Mouse (Mus musculus): Measurements from ENCODE around the gene Smg8. TPM values are rescaled to one million over a fixed set of nuclear protein-coding genes. Genes with fewer than 3 reads are reported as not detected.

The Smg8 gene
- polyA plus RNA-seq (2011; ENCODE audit: insufficient read depth, insufficient read length, low replicate concordance, missing spikeins): 3.5 and 9.5 TPM in 2 replicates

- TF ChIP-seq CTCF (IDR thresholded peaks at IDR 0.05; ENCODE audit: control insufficient read depth, insufficient read depth, low read length): no peak
- TF ChIP-seq POLR2A (IDR thresholded peaks at IDR 0.05; ENCODE audit: borderline replicate concordance, control insufficient read depth, low read depth, low read length): peak; percentile 71; the same call in 1 of the 2 replicates
- Histone ChIP-seq H3K4me1 (ENCODE audit: control insufficient read depth, insufficient read depth, low read length) (peaks cover 5% of the 10 kb centered on the region; the same call in 1 of the 2 replicates), H3K27ac (ENCODE audit: control insufficient read depth, insufficient read depth, low read depth, low read length, poor library complexity) (peak within 1 kb of the TSS; percentile 35), H3K4me3 (replicated peaks; ENCODE audit: control insufficient read depth, low read depth, low read length) (peak within 1 kb of the TSS; percentile 95)
- WGBS: under 1% methylated on average over 43 of the region's 43 CpGs
Observed at GRCm38 (mm10) chr11:87086290-87086984, at the start of gene Smg8. Smg8 (minus strand) TSS chr11:87086774.

GRCm38 (mm10) chr11:87136233-87136632 lies 49.7 kb upstream of the Smg8 start:
- Histone ChIP-seq H3K4me1 (ENCODE audit: control insufficient read depth, insufficient read depth, low read length) (no peaks in the 10 kb centered on the region), H3K27ac (ENCODE audit: control insufficient read depth, insufficient read depth, low read depth, low read length, poor library complexity) (no peak overlapping the region), H3K4me3 (replicated peaks; ENCODE audit: control insufficient read depth, low read depth, low read length) (no peak overlapping the region)
- 88% methylated on average over 4 of the region's 4 CpGs for WGBS
- TF ChIP-seq CTCF (IDR thresholded peaks at IDR 0.05; ENCODE audit: control insufficient read depth, insufficient read depth, low read length): no peak
- TF ChIP-seq POLR2A (IDR thresholded peaks at IDR 0.05; ENCODE audit: borderline replicate concordance, control insufficient read depth, low read depth, low read length): no peak

- TF ChIP-seq POLR2A (IDR thresholded peaks at IDR 0.05; ENCODE audit: borderline replicate concordance, control insufficient read depth, low read depth, low read length): peak; percentile 44; the same call in 1 of the 2 replicates
- no peak for TF ChIP-seq CTCF (IDR thresholded peaks at IDR 0.05; ENCODE audit: control insufficient read depth, insufficient read depth, low read length)
- Histone ChIP-seq H3K27ac (ENCODE audit: control insufficient read depth, insufficient read depth, low read depth, low read length, poor library complexity) (peak within 1 kb of the TSS; percentile 89), H3K4me1 (ENCODE audit: control insufficient read depth, insufficient read depth, low read length) (no peaks in the 10 kb centered on the region), H3K4me3 (replicated peaks; ENCODE audit: control insufficient read depth, low read depth, low read length) (peak within 1 kb of the TSS; percentile 74)
- under 1% methylated on average over 97 of the region's 105 CpGs for WGBS
Observed at GRCm38 (mm10) chr11:87126824-87127816, 40.5 kb upstream of the Smg8 start, which contains the start of gene Trim37. Trim37 (plus strand) TSS chr11:87127077.

GRCm38 (mm10) chr11:87126281-87126823 lies 39.8 kb upstream of the Smg8 start:
- TF ChIP-seq CTCF (IDR thresholded peaks at IDR 0.05; ENCODE audit: control insufficient read depth, insufficient read depth, low read length) (no peak), POLR2A (IDR thresholded peaks at IDR 0.05; ENCODE audit: borderline replicate concordance, control insufficient read depth, low read depth, low read length) (no peak)
- H3K4me1 ChIP-seq (ENCODE audit: control insufficient read depth, insufficient read depth, low read length): no peaks in the 10 kb centered on the region
- 0 out of 2 replicates have a peak overlapping the region, but pooled peaks have one; percentile 34 for H3K27ac ChIP-seq (ENCODE audit: control insufficient read depth, insufficient read depth, low read depth, low read length, poor library complexity)
- peak overlapping the region; percentile 74 for H3K4me3 ChIP-seq (replicated peaks; ENCODE audit: control insufficient read depth, low read depth, low read length)
- 5% methylated on average over 12 of the region's 12 CpGs for WGBS

- TF ChIP-seq CTCF (IDR thresholded peaks at IDR 0.05; ENCODE audit: control insufficient read depth, insufficient read depth, low read length) (no peak), POLR2A (IDR thresholded peaks at IDR 0.05; ENCODE audit: borderline replicate concordance, control insufficient read depth, low read depth, low read length) (no peak)
- Histone ChIP-seq H3K27ac (ENCODE audit: control insufficient read depth, insufficient read depth, low read depth, low read length, poor library complexity) (no peak overlapping the region), H3K4me3 (replicated peaks; ENCODE audit: control insufficient read depth, low read depth, low read length) (no peak overlapping the region), H3K4me1 (ENCODE audit: control insufficient read depth, insufficient read depth, low read length) (no peaks in the 10 kb centered on the region)
- WGBS: 76% methylated on average over 4 of the region's 4 CpGs
Observed at GRCm38 (mm10) chr11:87125562-87125961, 39.0 kb upstream of the Smg8 start.

GRCm38 (mm10) chr11:87121864-87122263 lies 35.3 kb upstream of the Smg8 start:
- H3K4me1 ChIP-seq (ENCODE audit: control insufficient read depth, insufficient read depth, low read length): no peaks in the 10 kb centered on the region; the same call in 1 of the 2 replicates
- no peak overlapping the region for H3K4me3 ChIP-seq (replicated peaks; ENCODE audit: control insufficient read depth, low read depth, low read length)
- no peak for TF ChIP-seq CTCF (IDR thresholded peaks at IDR 0.05; ENCODE audit: control insufficient read depth, insufficient read depth, low read length)
- TF ChIP-seq POLR2A (IDR thresholded peaks at IDR 0.05; ENCODE audit: borderline replicate concordance, control insufficient read depth, low read depth, low read length): no peak
- H3K27ac ChIP-seq (ENCODE audit: control insufficient read depth, insufficient read depth, low read depth, low read length, poor library complexity): no peak overlapping the region
- WGBS: 73% methylated on average over 8 of the region's 8 CpGs

GRCm38 (mm10) chr11:87110172-87110909 lies 23.8 kb upstream of the Smg8 start:
- no peaks in the 10 kb centered on the region for H3K4me1 ChIP-seq (ENCODE audit: control insufficient read depth, insufficient read depth, low read length)
- TF ChIP-seq CTCF (IDR thresholded peaks at IDR 0.05; ENCODE audit: control insufficient read depth, insufficient read depth, low read length) (no peak), POLR2A (IDR thresholded peaks at IDR 0.05; ENCODE audit: borderline replicate concordance, control insufficient read depth, low read depth, low read length) (no peak)
- WGBS: 11% methylated on average over 9 of the region's 9 CpGs
- no peak overlapping the region for H3K27ac ChIP-seq (ENCODE audit: control insufficient read depth, insufficient read depth, low read depth, low read length, poor library complexity)
- H3K4me3 ChIP-seq (replicated peaks; ENCODE audit: control insufficient read depth, low read depth, low read length): peak overlapping the region; percentile 90
